Comparison of ENCODE assay signal across 13 mouse cellular contexts in the genomic region with DNA sequence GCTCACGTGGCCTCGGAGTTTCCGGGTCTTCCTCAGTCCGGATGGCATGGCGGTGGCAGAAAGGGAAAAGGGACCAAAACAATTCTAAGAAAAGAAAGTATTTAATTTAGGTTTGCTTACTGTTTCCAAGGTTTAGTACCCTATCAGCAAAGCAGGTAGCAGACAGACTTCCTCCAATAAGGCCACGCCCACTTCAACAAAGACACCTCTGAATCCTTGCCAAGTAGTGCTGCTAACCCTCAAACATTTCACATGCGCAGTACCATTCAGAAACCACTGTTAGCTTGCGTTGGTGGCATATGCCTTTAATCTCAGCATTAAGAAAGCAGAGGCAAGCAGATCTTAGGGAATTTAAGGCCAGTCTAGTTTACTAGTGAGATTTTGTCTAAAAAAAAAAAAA.
"Had no signal": no experiment of that assay in that cellular context is flagged by ENCODE, and none has a peak within 500 bp of the region (broad histone marks: within the 10 kb centered on the region; RNA-seq: fewer than 3 reads in every experiment).

No protein-coding gene starts in this region.

- H3K4me3 ChIP-seq: layer of hippocampus, adult 2 months; liver, embryonic 12.5 days; liver, embryonic 15.5 days had no signal

- H3K27ac ChIP-seq: layer of hippocampus, adult 2 months; liver, embryonic 12.5 days; liver, embryonic 15.5 days had no signal

- H3K27me3 ChIP-seq: liver, embryonic 12.5 days had no signal

- H3K9ac ChIP-seq: liver, embryonic 12.5 days; liver, embryonic 15.5 days had no signal

- DNase-seq: kidney, adult 9 months; kidney, postnatal 14 days; kidney, postnatal 4 days; layer of hippocampus, adult 9-11 months; lung, adult 18-20 months; lung, postnatal 14 days; lung, postnatal 4 days; midbrain, embryonic 14.5 days; thymus, postnatal 25 days had no signal

- H3K4me2 ChIP-seq: liver, embryonic 12.5 days; liver, embryonic 15.5 days; midbrain, embryonic 11.5 days had no signal

- H3K9me3 ChIP-seq: liver, embryonic 12.5 days; liver, embryonic 15.5 days had no signal

- ATAC-seq: liver, embryonic 12.5 days had no signal

- H3K36me3 ChIP-seq: liver, embryonic 12.5 days; liver, embryonic 15.5 days had no signal
